Mouse (Mus musculus) urinary bladder, adult 2 months (tissue): Measurements from ENCODE around the gene Naa20. TPM values are rescaled to one million over a fixed set of nuclear protein-coding genes. Genes with fewer than 3 reads are reported as not detected.
"Not testable (repeated sequence)": the region's sequence is repeated elsewhere in the genome, so short reads cannot be mapped to it uniquely, and the experiment has no call there.

ENCODE experiments used
- DNase-seq: peaks from one replicate; pipeline ENCODE4 v3.0.0; 2022; ENCODE audit warnings: low spot score
- polyA plus RNA-seq: library from polyadenylated mRNA; depleted of rRNA; stranded (reverse); fragments of >200 nt; gene quantifications from 2 replicates; pipeline ENCODE4 v1.2.3, GENCODE M21; 2012

The Naa20 gene
- polyA plus RNA-seq, 1 experiment: 78.9 TPM

DNA sequence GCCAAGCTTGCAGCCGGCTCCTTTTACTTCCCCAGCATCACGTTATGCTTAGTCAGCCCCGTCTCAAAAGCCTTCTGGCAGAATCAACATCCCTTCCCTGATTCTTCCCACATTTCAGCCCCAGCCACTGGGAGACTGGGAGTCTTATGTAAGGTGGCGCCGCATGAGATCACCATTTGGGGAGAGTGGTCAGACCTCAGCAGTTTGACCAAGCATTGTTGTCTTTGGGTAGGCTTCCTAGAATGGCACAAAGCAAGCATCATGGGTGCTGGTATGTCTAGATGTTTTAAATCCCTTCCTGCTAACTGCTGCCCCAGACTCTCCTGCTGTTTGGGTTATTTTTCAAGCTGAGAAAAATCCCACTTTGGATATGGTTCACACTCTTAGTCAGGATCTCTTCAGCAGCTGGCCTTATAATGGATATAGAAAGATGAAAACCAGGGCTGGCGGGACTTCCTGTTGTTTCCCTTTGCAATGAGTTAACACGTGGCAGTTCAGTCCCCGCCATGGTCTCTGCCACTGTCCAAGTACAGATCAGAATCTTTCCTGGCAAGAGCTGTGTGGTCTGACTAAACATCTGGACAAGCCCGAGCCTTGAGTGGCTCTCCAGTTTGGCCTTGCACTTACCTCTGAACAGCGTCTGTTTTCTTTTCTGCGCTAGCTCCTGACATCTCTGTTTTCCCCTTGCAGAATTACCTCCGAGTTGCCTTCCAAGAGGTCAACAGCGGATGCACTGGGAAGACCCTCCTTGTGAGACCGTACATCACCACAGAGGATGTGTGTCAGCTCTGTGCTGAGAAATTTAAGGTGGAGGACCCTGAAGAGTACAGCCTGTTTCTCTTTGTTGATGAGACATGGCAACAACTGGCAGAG lies 16.8 kb upstream of the Naa20 start:
- no peak for DNase-seq

GRCm38 (mm10) chr2:145887937-145888765 lies 13.7 kb upstream of the Naa20 start:
- DNase-seq: no peak

GRCm38 (mm10) chr2:145888766-145889480 lies 13.0 kb upstream of the Naa20 start:
- DNase-seq: no peak

- no peak for DNase-seq
These were observed 11.3 kb upstream of the Naa20 start for GRCm38 (mm10) chr2:145890571-145890970.

- no peak for DNase-seq
These were observed 8.1 kb upstream of the Naa20 start for GRCm38 (mm10) chr2:145893756-145894155.

GRCm38 (mm10) chr2:145898106-145898505 lies 3.8 kb upstream of the Naa20 start:
- DNase-seq: no peak

DNA sequence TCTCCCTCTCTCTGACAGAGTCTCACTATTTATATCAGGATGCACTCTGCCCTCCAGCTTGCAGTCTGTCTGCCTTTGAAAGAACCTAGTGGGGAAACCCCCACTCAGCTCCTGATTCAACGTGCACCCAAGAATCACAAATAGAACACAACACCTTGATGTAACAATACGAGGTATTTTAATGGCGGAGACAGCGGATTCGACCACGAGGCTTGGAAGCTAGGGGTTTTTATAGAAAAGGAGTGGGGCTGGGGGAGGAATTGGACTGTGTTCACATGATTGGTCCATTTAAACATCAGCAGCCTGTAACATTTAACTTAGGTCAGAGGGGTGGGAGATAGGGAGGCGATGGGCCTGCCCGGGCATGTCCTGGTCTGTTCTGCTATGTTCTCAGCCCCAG lies 1.6 kb upstream of the Naa20 start:
- DNase-seq: not testable (repeated sequence)

- peak; percentile 78 for DNase-seq
These were observed 1.4 kb downstream of the Naa20 start for GRCm38 (mm10) chr2:145903061-145903901.

- DNase-seq: no peak
These were observed 2.2 kb downstream of the Naa20 start for GRCm38 (mm10) chr2:145903983-145904616.

- no peak for DNase-seq
These were observed 3.3 kb downstream of the Naa20 start for GRCm38 (mm10) chr2:145905156-145905555.

DNA sequence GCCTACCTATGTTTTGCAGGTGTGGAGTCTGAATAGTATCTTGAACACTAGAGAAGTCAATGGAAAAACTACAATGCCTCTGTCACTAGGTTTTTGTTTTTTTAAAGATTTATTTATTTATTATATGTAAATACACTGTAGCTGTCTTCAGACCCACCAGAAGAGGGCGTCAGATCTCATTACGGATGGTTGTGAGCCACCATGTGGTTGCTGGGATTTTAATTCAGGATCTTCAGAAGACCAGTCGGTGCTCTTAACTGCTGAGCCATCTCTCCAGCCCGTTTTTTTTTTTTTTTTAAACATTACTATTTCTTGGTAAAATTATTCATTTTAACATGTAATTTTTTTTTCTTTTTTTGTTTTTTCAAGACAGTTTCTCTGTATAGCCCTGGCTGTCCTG lies 4.0 kb downstream of the Naa20 start:
- DNase-seq: not testable (repeated sequence)

DNA sequence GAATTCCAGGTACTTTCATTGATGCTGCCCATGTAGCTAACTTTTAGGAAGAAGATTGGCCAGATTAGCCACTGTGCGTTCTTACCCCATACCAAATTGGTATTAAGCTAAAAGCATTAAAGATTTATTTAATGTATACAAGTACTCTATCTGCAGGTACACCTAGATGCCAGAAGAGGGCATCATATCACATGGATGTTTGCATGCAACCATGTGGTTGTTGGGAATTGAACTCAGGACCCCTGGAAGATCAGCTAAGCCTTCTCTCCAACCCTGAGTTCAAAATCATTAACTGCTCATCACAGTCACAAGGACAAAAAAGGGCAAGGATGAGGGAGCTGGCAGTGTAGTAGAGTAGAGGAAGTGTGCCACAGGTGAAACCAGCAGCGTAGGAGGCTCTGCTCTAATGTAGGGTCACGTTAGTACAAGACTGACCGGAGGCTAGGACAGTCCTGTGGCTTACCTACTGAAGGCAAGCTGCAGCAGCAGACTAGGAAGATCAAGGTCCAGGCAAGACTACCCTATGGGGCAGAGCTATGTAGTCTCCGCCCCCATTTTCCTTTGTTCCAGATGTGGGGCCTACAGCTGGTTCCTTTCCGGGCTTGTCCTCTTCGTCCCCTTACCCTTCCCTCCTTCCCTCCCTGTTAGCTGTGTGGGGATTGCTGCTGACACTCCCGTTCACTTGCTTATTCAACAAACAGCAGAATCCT lies 19.2 kb downstream of the Naa20 start:
- DNase-seq: no peak

DNA sequence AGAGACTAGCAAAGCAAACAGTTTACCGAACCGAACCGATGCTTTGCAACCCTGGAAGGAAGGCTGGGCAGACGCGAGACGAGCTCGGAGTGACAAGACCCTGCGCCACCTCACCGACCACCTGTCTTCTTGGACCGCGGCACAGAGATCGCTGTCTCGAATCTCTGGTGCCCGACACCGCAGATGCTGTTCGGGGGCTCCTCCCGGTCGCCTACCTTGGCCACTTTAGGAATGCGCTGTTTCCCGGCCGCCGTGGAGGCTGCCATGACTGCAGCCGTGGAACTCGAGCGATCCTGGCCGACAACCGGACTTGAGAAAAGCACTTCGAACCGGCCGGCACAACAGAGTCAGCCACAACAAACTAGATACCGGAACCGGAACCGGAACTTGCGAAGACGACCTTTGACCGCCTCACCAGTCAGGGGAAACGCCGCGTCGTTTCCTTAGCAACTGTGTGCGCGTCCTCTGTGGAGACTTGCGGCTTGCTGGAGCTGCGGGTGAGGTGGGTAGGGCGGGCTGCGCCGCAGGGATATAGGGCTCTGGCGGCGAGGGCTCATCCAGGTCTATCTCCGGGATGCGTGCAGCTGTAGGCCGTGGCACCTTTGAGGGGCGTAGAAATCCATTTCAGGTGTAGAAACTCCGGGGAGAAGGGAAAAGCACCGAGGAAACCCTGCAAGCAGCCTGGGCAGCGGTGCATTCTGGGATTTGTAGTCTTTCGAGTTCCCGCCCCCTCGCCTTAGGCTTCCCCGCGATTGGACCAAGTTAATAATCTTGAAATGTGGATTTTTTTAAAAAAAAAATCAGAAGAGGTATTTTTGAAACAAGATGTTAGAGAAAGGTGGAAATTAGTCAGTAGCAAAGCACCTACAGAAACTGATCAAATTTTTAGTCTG lies 32.7 kb downstream of the Naa20 start, which contains the start of the genes Cfap61 and Crnkl1:
TSS of gene Cfap61 (plus strand) at position 446 of the 893 bp plus-strand sequence.
TSS of gene Crnkl1 (minus strand) at position 676 of the 893 bp plus-strand sequence.
- DNase-seq: peak; percentile 83

DNA sequence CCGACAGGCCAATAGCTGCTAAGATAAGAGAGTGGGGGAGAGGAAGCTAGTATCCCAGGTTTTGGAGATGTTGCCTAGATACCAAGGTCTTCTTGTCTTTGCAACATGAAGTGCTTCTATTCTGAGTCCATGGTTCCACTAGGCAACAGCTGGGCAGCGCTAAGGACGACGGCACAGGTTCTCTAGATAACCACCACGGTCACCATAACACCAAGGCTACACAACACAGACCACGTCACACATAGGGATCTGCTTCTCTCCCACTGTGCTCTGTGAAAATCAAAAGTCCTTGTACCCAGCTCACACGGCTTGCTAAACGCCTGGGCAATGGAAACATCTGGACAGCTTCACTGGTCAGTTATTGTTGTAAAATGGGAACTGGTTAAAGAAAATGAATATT lies 35.1 kb downstream of the Naa20 start:
- no peak for DNase-seq

- no peak for DNase-seq
These were observed 39.5 kb downstream of the Naa20 start for GRCm38 (mm10) chr2:145941403-145941802.

- no peak for DNase-seq
These were observed 42.4 kb downstream of the Naa20 start for GRCm38 (mm10) chr2:145944286-145944685.

- DNase-seq: no peak
These were observed 46.6 kb downstream of the Naa20 start for GRCm38 (mm10) chr2:145948402-145948954.

GRCm38 (mm10) chr2:145949475-145950068 lies 47.7 kb downstream of the Naa20 start:
- DNase-seq: no peak
